Mouse (Mus musculus) ES-Bruce4 (cell line): ENCODE results near the gene Zfp3. TPM values are rescaled to one million over a fixed set of nuclear protein-coding genes. Genes with fewer than 3 reads are reported as not detected.

ENCODE experiments used
- H3K27ac ChIP-seq: 2 replicates; pipeline ENCODE4 v1.5.1; 2012; ENCODE audit warnings: low read length, inconsistent platforms; ENCODE audit not compliant: insufficient read depth
- H3K27me3 ChIP-seq: 2 replicates; pipeline ENCODE4 v1.6.1; 2012; ENCODE audit warnings: mild to moderate bottlenecking, low read length, inconsistent platforms; ENCODE audit not compliant: control insufficient read depth, poor library complexity, insufficient read depth, severe bottlenecking
- H3K36me3 ChIP-seq: 2 replicates; pipeline ENCODE4 v1.6.1; 2012; ENCODE audit warnings: inconsistent platforms, mild to moderate bottlenecking, low read length, moderate library complexity; ENCODE audit not compliant: control insufficient read depth, poor library complexity, insufficient read depth, severe bottlenecking
- H3K4me1 ChIP-seq: one replicate; pipeline ENCODE4 v1.8.1; 2011; ENCODE audit warnings: low read length; ENCODE audit not compliant: control insufficient read depth, insufficient read depth
- H3K4me3 ChIP-seq: 2 replicates; pipeline ENCODE4 v1.5.1; 2011; ENCODE audit warnings: low read depth, mild to moderate bottlenecking, low read length
- H3K9ac ChIP-seq: 2 replicates; pipeline ENCODE4 v1.6.1; 2012; ENCODE audit warnings: low read depth, mild to moderate bottlenecking, inconsistent platforms; ENCODE audit not compliant: poor library complexity, severe bottlenecking
- H3K9me3 ChIP-seq: replicated peaks from 2 replicates; pipeline ENCODE4 v1.6.1; 2012; ENCODE audit warnings: mild to moderate bottlenecking, low read length, inconsistent platforms; ENCODE audit not compliant: control insufficient read depth, poor library complexity, insufficient read depth, severe bottlenecking
- CTCF ChIP-seq: IDR thresholded peaks from one replicate; pipeline ENCODE4 v1.8.1; 2011; ENCODE audit warnings: low read depth, low read length
- EP300 ChIP-seq: IDR thresholded peaks from 2 replicates; pipeline ENCODE4 v1.6.1; 2011; ENCODE audit warnings: low read depth, low read length; ENCODE audit not compliant: insufficient read depth
- POLR2A ChIP-seq: IDR thresholded peaks from one replicate; pipeline ENCODE4 v1.8.1; 2011; ENCODE audit warnings: low read length; ENCODE audit not compliant: insufficient read depth
- polyA plus RNA-seq: library from polyadenylated mRNA; stranded (reverse); fragments of >200 nt; gene quantifications from 2 replicates; pipeline ENCODE4 v1.2.4, GENCODE M21; 2011; ENCODE audit warnings: low read depth; ENCODE audit not compliant: missing spikeins, insufficient read depth, insufficient read length

The Zfp3 gene
- polyA plus RNA-seq, 1 experiment, result 3.6 TPM

DNA sequence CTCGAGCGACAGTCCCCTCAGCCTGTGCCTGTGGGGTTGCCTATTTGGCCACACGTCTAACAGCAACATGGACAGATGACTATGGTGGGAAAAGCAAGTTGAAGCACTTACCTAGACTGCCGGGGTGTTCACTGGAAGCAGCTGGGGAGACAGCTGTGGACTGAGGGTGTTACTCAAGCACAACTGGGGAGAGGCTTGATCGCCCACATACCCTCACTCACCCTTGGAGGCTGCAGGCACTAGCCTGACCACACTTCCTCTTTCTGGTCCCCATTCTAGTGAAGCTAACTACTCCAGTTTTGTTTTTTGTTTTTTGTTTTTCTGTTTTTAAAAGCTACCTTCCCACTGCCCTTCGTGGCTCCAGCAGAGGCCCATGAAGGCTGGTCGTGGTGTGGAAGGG lies 48.4 kb downstream of the Zfp3 start, which contains the start of gene Scimp:
Gene Scimp (minus strand): TSS at position 222 of the 400 bp plus-strand sequence.
- H3K9me3 ChIP-seq, result no peaks in the 10 kb centered on the region
- no peaks in the 10 kb centered on the region for H3K36me3 ChIP-seq
- H3K9ac ChIP-seq, result no peak within 1 kb of the TSS
- no peaks in the 10 kb centered on the region for H3K4me1 ChIP-seq
- H3K27ac ChIP-seq, result no peak within 1 kb of the TSS
- H3K4me3 ChIP-seq, result no peak within 1 kb of the TSS
- TF ChIP-seq CTCF (no peak), POLR2A (no peak), EP300 (no peak)
- no peaks in the 10 kb centered on the region for H3K27me3 ChIP-seq

DNA sequence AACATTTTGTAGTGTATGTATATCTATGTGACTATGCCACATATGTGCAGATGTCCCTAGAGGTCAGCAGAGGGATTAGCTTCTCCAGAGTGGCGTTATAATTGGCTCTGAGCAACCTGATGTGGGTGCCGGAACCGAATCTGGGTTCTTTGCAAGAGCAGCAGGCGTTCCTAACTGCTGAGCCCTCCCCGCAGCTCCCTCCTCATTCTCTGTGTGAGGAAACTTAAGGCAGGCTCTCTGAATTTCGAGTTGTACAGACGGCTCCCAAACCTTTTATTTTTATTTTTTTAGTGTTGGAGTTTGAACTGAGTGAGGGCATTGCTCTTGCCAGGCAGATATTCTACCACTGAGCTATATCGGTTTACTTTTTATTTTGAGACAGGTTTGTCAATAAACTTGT lies 51.1 kb downstream of the Zfp3 start:
- H3K4me1 ChIP-seq, result no peaks in the 10 kb centered on the region
- no peaks in the 10 kb centered on the region for H3K36me3 ChIP-seq
- H3K9me3 ChIP-seq, result no peaks in the 10 kb centered on the region
- TF ChIP-seq CTCF (no peak), EP300 (no peak), POLR2A (no peak)
- no peak overlapping the region for H3K27ac ChIP-seq
- H3K4me3 ChIP-seq, result no peak overlapping the region
- H3K27me3 ChIP-seq, result no peaks in the 10 kb centered on the region
- H3K9ac ChIP-seq, result no peak overlapping the region

DNA sequence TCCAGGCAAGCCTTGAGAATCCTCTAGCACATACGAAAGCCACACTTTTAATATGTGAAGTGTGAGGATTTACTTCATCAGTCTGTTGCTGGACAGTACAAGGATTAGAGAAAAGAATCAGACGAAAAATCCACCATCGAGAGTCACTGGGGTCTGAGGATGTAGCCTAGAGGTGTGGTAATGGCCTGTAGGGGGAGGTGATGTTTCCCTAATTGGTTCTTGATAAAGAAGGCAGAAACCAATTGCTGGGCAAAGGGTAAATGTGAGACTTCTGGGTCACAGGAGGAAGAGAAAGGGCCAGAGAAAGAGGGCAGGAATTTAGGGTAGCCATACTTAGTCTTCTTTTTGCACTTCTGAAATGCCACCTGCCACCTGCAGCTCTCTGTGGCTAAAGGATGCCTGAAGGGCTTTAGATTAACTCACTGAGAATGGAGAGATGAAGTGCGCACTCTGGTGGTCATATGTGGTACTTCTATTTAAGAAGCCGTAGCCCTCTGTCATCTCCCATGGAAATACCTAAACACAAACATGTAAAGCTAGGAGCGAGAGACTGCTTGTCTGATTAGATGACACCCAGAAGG lies 51.6 kb downstream of the Zfp3 start:
- Histone ChIP-seq H3K4me3 (no peak overlapping the region), H3K4me1 (no peaks in the 10 kb centered on the region), H3K36me3 (no peaks in the 10 kb centered on the region), H3K27ac (no peak overlapping the region), H3K9ac (no peak overlapping the region), H3K9me3 (no peaks in the 10 kb centered on the region), H3K27me3 (no peaks in the 10 kb centered on the region)
- TF ChIP-seq EP300 (no peak), CTCF (peak; percentile 19)

DNA sequence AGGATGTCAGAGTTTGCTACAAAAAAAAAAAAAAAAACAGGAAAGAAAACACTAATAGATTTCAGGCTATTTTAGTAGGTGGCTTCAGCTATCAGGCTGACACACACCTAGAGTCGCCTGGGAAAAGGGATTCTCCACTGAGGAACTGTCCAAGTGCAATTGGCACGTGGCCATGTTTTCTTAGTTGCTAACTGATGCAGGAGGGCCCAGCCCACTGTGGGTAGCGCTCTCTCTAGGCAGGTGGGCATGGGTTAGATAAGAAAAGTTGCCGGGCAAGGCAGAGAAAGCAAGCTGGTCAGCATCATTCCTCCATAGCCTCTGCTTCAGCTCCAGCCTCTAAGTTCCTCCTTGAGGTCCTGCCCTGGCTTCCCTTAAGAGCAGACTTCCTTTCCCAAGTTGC lies 52.8 kb downstream of the Zfp3 start:
- Histone ChIP-seq H3K4me1 (no peaks in the 10 kb centered on the region), H3K4me3 (no peak overlapping the region), H3K9me3 (no peaks in the 10 kb centered on the region), H3K27ac (no peak overlapping the region), H3K36me3 (no peaks in the 10 kb centered on the region), H3K27me3 (no peaks in the 10 kb centered on the region), H3K9ac (no peak overlapping the region)
- TF ChIP-seq CTCF (no peak), POLR2A (no peak), EP300 (no peak)

DNA sequence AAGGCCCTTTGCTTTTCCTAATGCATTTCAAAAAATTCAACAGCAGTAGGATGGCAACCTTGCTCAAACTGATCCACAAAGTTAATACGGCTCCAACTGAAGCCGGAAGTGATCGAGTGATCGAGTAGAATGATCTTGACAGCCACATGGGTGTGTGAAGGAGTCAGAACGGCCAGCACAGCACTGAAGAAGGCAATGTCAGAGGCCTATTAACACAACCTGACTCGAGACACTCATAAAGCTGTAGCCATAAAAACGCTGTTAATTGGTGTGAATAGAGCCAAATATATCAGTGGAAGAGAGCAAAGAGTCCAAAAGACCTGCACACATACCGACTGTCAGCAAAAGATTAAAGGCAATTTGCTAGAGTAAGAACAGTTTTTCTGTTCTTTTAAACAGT lies 56.1 kb downstream of the Zfp3 start:
- Histone ChIP-seq H3K9me3 (no peaks in the 10 kb centered on the region), H3K27ac (no peak overlapping the region), H3K4me3 (no peak overlapping the region), H3K36me3 (no peaks in the 10 kb centered on the region), H3K27me3 (no peaks in the 10 kb centered on the region; the same call in 1 of the 2 replicates), H3K9ac (no peak overlapping the region), H3K4me1 (no peaks in the 10 kb centered on the region)
- TF ChIP-seq POLR2A (no peak), EP300 (no peak), CTCF (no peak)

DNA sequence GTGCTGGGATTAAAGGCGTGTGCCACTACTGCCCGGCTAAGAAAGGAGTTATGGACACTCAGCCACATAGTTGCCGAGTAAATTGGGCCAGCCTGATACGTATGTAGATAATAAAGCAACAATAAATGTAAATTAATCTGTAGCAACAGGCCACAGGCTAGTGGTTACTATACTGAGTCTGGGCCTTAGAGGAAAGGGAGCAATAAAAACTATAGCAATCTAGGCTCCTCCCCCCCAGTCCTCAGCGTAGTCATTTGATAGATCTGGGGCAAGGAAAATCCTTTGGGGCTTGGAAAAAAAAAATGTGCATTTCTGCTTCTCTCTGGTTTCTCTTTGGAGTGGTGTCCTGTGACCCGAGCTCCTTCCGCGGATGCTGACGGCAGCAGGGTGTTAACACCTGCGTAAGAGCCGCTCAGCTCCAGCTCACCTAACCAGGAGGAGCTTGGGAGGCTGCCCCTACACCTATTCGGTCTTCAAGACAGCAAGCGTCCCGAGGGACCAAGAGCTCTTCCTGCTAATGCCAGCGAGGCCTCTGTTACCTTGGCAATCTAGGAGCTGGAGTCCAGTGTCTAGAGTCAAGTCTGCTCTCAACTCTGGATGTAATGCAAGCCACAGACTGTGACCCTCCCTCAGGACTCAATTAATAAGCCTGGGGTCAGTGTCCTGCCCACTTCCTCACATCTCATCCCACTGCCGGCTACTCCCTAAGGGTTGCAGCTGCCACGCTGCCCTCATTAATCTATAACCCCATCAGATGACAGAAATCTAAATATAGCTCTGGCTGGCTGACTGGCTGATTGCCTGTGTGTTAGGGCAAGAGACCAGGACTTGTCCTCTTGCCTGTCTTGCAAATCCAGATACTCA lies 58.0 kb downstream of the Zfp3 start:
- no peak overlapping the region for H3K4me3 ChIP-seq
- no peaks in the 10 kb centered on the region for H3K36me3 ChIP-seq
- no peak overlapping the region for H3K27ac ChIP-seq
- H3K27me3 ChIP-seq, result no peaks in the 10 kb centered on the region; the same call in 1 of the 2 replicates
- H3K4me1 ChIP-seq, result no peaks in the 10 kb centered on the region
- H3K9ac ChIP-seq, result no peak overlapping the region
- no peaks in the 10 kb centered on the region for H3K9me3 ChIP-seq
- TF ChIP-seq POLR2A, result no peak
- no peak for TF ChIP-seq CTCF
- no peak for TF ChIP-seq EP300

Other genes starting within 250 kb of the Zfp3 start
- not detected in 2 replicates for gene Vmo1, start 249.6 kb upstream of the Zfp3 start, polyA plus RNA-seq
- not detected in 2 replicates for gene Gltpd2, start 245.0 kb upstream of the Zfp3 start, polyA plus RNA-seq
- gene Psmb6, start 238.8 kb upstream of the Zfp3 start, polyA plus RNA-seq, result 244 and 250 TPM in 2 replicates
- not detected in 2 replicates for gene Gm40193, start 231.3 kb upstream of the Zfp3 start, polyA plus RNA-seq
- 7.3 and 8.3 TPM in 2 replicates for gene Pld2, start 224.1 kb upstream of the Zfp3 start, polyA plus RNA-seq
- 25.2 and 31.8 TPM in 2 replicates for gene Mink1, start 201.3 kb upstream of the Zfp3 start, polyA plus RNA-seq
- gene 4930544D05Rik, start 148.4 kb upstream of the Zfp3 start, polyA plus RNA-seq, result not detected in 2 replicates
- 0.56 TPM in 1 of 2 replicates, not detected in the other for gene Chrne, start 145.0 kb upstream of the Zfp3 start, polyA plus RNA-seq
- not detected in 2 replicates for gene Gp1ba, start 125.1 kb upstream of the Zfp3 start, polyA plus RNA-seq
- gene Rnf167, start 117.0 kb upstream of the Zfp3 start, polyA plus RNA-seq, result 55.2 and 61.8 TPM in 2 replicates
- gene Slc25a11, start 116.7 kb upstream of the Zfp3 start, polyA plus RNA-seq, result 45.0 and 48.0 TPM in 2 replicates
- 630 and 707 TPM in 2 replicates for gene Pfn1, start 109.6 kb upstream of the Zfp3 start, polyA plus RNA-seq
- gene Eno3, start 107.0 kb upstream of the Zfp3 start, polyA plus RNA-seq, result 14.7 and 15.7 TPM in 2 replicates
- 195 and 218 TPM in 2 replicates for gene Spag7, start 94.8 kb upstream of the Zfp3 start, polyA plus RNA-seq
- gene Camta2, start 76.1 kb upstream of the Zfp3 start, polyA plus RNA-seq, result 10.0 and 12.8 TPM in 2 replicates
- 4.4 and 4.5 TPM in 2 replicates for gene Inca1, start 64.1 kb upstream of the Zfp3 start, polyA plus RNA-seq
- 38.2 and 42.2 TPM in 2 replicates for gene Kif1c, start 63.7 kb upstream of the Zfp3 start, polyA plus RNA-seq
- not detected in 2 replicates for gene Scimp, start 48.4 kb downstream of the Zfp3 start, polyA plus RNA-seq
- 46.4 and 50.9 TPM in 2 replicates for gene Rabep1, start 80.6 kb downstream of the Zfp3 start, polyA plus RNA-seq
- 219 and 227 TPM in 2 replicates for gene Nup88, start 205.8 kb downstream of the Zfp3 start, polyA plus RNA-seq
- gene Rpain, start 206.0 kb downstream of the Zfp3 start, polyA plus RNA-seq, result 49.5 TPM in 2 replicates
- gene C1qbp, start 218.8 kb downstream of the Zfp3 start, polyA plus RNA-seq, result 398 and 407 TPM in 2 replicates
- 32.3 and 32.8 TPM in 2 replicates for gene Dhx33, start 240.2 kb downstream of the Zfp3 start, polyA plus RNA-seq